Mouse (Mus musculus) CD4-positive, CD25-positive, alpha-beta regulatory T cell, adult 2 months (primary cell): ENCODE data around the gene Lcn5.

Source experiments
- DNase-seq: peaks from one replicate; pipeline ENCODE4 v3.0.0-alpha.2; 2012; ENCODE audit warnings: low read depth, low spot score

Lcn5 gene

DNA sequence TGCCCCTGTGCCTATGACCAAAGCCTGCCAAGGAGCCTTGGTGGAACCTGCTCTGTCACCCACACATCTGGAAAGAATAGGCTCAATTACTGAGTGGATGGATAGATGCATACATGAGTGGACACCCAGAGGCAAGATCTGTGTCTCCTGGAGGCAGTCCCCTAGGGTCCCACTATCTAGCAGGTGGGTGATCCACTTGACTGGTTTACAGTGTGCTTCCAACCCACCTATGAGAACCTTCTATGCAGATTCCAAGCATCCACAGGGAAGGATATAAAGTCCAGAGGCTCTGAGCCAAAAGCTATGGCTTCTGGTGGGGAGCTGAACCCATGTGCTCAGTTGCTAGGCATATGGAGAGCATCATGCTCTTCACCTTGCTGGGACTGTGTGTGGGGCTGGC lies at the start of gene Lcn5:
Lcn5 (plus strand) TSS at position 301 of the 400 bp plus-strand sequence.
- DNase-seq = no peak

- DNase-seq = no peak
These were observed 49.1 kb upstream of the Lcn5 start for GRCm38 (mm10) chr2:25608671-25609070.

DNA sequence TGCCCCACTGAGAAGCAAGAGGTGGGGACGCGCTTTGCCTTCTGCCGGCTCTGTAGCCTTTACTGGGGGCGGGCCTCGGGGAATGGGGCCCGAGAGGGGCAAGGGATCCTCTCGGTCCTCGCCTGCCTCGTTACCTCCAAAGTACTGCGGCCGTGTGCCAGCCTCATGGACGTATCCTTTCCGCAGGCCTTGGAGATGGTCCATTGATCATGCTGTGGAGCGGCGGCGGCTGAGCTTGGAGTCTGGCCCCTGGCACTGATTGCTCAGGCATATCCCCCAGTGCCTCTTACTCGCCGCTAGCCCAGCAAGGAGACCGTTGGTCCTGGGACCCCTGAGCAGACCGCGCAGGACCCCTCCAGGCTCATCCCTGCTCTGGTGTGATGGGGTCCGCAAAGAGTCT lies 41.4 kb upstream of the Lcn5 start:
- no peak for DNase-seq

- no peak for DNase-seq
These were observed 40.2 kb upstream of the Lcn5 start, which contains the start of gene Ccdc183 for GRCm38 (mm10) chr2:25617578-25617977. Ccdc183 (minus strand) TSS chr2:25617678.

DNA sequence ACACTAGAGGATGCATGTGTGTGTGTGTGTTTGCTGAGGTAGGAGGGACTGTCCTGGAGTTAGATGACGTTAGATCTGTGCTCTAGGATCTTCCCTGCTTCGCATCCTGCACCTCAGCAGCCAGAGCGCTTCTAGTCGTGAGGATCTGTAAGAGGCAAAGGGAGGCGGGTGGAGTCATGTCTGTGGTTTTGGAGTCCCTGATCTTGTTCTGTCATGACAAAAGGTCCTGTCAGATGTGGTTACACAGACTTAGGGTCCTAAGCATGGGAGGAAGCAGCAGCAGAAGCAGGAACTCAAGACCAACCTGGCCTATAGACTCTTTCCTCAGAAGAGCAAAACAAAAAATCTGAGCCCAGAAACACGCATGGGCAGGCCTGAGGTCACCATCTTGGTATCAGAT lies 37.4 kb upstream of the Lcn5 start:
- peak; percentile 41 for DNase-seq

DNA sequence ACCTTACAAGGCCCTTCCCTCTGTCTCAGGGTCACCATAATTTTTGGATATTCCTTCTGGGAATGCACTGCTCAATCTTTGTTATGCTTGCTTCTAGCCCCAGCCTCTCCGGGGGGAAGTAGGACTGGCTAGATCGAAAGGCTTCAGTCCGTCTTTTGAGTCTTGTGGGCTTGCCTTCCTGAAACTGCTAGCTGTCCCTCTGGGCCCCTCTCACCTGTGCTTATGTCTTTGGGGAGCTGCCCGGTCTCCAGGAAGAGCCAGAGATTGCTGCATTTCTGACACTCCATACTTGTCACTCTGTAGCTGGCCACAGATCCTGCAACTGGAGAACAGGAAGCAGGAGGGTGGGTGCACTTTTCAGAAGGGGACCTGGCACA lies 36.9 kb upstream of the Lcn5 start:
- no peak for DNase-seq

- DNase-seq = peak; percentile 73
These were observed 36.2 kb upstream of the Lcn5 start, which contains the start of gene Tmem141 for GRCm38 (mm10) chr2:25621229-25622200. Tmem141 (minus strand) TSS chr2:25622005.

DNA sequence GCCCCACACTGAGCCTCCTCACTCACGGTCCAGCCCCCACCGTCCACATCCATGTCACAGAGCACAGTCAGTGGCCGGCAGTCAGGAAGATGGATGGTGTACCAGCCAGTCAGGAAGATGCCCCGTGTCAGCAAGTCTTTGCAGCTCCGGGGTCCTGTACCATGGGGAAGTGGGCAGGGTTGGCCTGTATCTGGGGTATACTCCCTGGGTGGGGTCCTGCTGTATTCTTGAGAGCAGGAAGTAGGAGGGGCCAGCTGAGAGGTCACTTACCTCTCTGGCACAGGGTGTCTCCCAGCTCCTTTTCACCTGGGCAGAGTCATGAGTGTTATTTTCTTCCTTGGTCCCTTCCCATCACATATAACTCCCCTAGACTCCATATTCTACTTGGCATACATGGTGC lies 31.8 kb upstream of the Lcn5 start:
- no peak for DNase-seq

GRCm38 (mm10) chr2:25627811-25628210 lies 29.9 kb upstream of the Lcn5 start, which contains the start of gene Fcna:
Fcna (minus strand) TSS chr2:25628030.
- no peak for DNase-seq

GRCm38 (mm10) chr2:25628738-25629137 lies 29.0 kb upstream of the Lcn5 start:
- DNase-seq = no peak

DNA sequence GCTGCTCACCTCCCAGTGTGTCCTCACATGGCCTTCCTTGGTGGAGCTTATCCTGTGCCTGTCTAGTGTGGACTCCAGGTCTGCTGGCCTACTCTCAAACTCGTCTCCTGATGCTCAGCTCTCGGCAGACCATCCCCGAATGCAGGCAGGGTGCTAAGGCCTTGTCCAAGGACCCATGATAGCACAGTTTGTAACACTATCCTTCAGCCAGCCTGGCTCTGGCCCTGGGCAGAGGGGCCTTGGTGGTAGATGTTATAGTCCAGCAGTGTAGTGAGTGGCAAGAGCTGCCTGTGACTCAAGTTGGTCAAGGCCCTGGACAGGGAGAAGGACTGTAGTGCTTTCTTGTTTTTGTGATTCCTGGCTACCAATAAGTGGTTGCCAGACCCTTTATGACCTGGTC lies 24.1 kb upstream of the Lcn5 start:
- DNase-seq = no peak

GRCm38 (mm10) chr2:25634046-25634445 lies 23.7 kb upstream of the Lcn5 start:
- no peak for DNase-seq

DNA sequence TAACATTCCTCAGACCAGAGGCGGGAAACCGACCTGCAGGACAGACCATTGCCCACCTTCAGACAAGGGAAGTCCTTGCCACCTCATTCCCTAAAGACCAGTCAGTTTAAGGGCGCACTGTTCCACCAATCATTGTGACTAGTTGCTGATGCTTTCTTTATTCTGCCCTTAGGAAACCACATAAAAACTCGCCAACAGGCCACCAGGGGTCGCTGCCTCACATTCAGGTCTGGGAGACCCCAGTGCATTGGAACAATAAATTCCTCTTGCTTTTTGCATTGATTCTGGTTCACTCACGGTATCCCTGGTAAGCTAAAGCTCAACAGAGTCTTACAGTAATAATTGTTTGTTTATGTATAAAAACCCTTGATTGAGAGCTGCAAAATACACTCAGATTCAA lies 17.9 kb upstream of the Lcn5 start:
- peak; percentile 69 for DNase-seq

DNA sequence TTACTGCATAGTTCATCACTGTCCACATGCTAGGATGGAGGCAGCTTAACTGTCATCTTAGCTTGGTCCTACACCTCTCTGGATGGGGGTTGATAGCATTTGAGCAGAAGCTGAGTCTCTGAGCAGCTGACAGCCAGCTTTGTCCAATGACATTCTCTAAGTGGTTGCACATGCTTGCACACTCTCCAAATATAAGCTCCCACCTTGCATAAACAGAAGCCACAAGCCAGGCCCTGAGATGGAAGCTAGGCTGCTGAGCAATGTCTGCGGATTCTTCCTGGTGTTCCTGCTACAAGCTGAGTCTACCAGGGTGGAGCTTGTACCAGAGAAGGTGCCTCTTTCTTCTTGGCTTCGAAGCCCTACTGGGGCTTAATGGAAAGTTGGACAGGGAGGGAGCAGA lies 4.8 kb upstream of the Lcn5 start, which contains the start of gene Lcn8:
Lcn8 (plus strand) TSS at position 219 of the 400 bp plus-strand sequence.
- DNase-seq = no peak

- DNase-seq = no peak
These were observed 3.2 kb upstream of the Lcn5 start for GRCm38 (mm10) chr2:25654502-25654901.

- no peak for DNase-seq
These were observed 1.1 kb upstream of the Lcn5 start for GRCm38 (mm10) chr2:25656691-25657090.

DNA sequence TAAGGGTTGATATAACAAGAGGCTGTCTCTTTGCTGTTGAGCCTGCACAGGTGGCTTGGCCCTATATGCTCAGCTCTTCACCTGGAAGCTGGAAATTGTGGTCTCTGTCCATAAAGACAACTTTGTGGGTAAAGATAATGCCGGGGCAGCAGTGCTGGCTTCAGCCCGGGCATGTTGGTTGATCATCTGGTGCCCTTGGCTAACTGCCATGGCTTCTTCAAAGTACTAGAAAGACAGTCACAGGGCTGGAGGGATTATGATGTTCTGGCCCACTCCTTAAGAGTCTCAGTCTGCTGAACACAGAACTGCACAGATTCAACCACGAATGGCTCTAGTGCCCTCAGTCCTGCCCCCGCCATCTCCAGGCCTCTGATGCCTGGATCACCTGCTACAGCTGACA lies 506 bp upstream of the Lcn5 start:
- DNase-seq = no peak

DNA sequence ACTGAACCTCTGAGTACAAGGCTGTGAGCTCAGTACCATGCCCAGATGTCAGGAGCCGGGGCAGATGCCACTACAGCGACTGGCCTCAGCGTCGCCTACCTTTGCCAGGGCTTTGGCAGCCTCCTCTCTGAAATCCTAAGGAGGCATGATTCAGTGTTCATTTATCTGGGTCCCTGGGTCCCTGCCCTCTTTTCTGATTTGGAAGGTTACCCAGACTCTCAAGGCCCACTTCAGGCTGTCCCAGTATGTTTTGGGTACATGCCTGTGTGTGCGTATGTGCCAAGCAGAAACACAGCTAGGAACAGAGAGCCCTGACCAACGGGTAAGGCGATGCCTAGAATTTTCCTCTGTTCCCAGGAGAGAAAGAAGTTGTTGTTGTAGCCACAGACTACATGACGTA lies 2.5 kb downstream of the Lcn5 start:
- no peak for DNase-seq

- DNase-seq = no peak
These were observed 3.7 kb downstream of the Lcn5 start for GRCm38 (mm10) chr2:25661245-25661970.

GRCm38 (mm10) chr2:25663511-25663910 lies 5.8 kb downstream of the Lcn5 start:
- DNase-seq = peak; percentile 84

GRCm38 (mm10) chr2:25664125-25664524 lies 6.4 kb downstream of the Lcn5 start:
- DNase-seq = no peak

DNA sequence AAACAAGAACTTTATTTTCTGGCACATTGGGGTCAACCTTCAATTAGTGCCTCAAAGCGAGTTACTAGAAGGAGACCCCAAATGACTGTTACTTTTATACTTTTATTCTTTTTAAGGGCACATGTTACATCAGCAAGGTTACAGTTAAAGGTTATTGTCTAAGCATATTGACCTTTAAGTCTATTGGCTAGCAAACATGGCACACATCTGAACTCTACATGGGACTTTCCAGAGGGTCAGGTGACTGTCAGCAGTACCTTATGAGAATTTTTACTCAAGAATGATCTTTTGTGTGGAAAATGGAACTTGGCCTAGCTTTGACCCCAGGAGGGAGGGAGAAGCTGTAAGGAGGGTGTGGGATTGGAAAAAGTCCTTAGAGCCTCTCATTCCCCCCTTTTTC lies 8.8 kb downstream of the Lcn5 start:
- DNase-seq = peak; percentile 69
